Mouse (Mus musculus) forebrain, postnatal 0 days (tissue): ENCODE results near the gene Mrpl9. TPM values are rescaled to one million over a fixed set of nuclear protein-coding genes. Genes with fewer than 3 reads are reported as not detected.

Source experiments
- ATAC-seq: fragments of 200-750 bp; cut with Nextera tagmentation; 2 replicates; pipeline ENCODE4 v1.8.0; 2017; ENCODE audit warnings: mild to moderate bottlenecking, moderate library complexity
- DNase-seq: peaks from one replicate; pipeline ENCODE4 v3.0.0-alpha.2; 2015
- H3K27ac ChIP-seq: fragments of 300-500 bp; sonication (generic); 2 replicates; pipeline ENCODE4 v1.5.1; 2014; ENCODE audit warnings: low read depth, mild to moderate bottlenecking, antibody characterized with exemption, low read length, moderate library complexity, mixed read lengths
- H3K27me3 ChIP-seq: fragments of 300-500 bp; sonication (generic); 2 replicates; pipeline ENCODE4 v1.6.1; 2014; ENCODE audit warnings: mild to moderate bottlenecking, low read length, mixed read lengths; ENCODE audit not compliant: insufficient read depth
- H3K36me3 ChIP-seq: fragments of 300-500 bp; sonication (generic); 2 replicates; pipeline ENCODE4 v1.6.1; 2014; ENCODE audit warnings: mild to moderate bottlenecking, moderate library complexity; ENCODE audit not compliant: insufficient read depth
- H3K4me1 ChIP-seq: fragments of 300-500 bp; sonication (generic); 2 replicates; pipeline ENCODE4 v1.6.1; 2014; ENCODE audit warnings: antibody characterized with exemption; ENCODE audit not compliant: insufficient read depth
- H3K4me2 ChIP-seq: fragments of 300-500 bp; sonication (generic); 2 replicates; pipeline ENCODE4 v1.6.1; 2014; ENCODE audit warnings: low read depth, mild to moderate bottlenecking, moderate library complexity
- H3K4me3 ChIP-seq: fragments of 300-500 bp; sonication (generic); 2 replicates; pipeline ENCODE4 v1.5.1; 2014; ENCODE audit warnings: low read depth, low read length, mixed read lengths
- H3K9ac ChIP-seq: fragments of 300-500 bp; sonication (generic); 2 replicates; pipeline ENCODE4 v1.6.1; 2014; ENCODE audit warnings: mild to moderate bottlenecking
- H3K9me3 ChIP-seq: fragments of 300-500 bp; sonication (generic); 2 replicates; pipeline ENCODE4 v1.6.1; 2016; ENCODE audit warnings: low read length
- CTCF ChIP-seq: sonication (generic); IDR thresholded peaks from 2 replicates; pipeline ENCODE4 v1.5.1; 2016; ENCODE audit warnings: antibody characterized with exemption, control low read depth, low read depth
- WGBS: fragments of 180-500 bp; shearing (Covaris S2); extraction: QIAGEN DNeasy Blood & Tissue Kit; methylation state at CpG from one replicate; pipeline ENCODE4 v1.1.7; 2014; 5-methylcytosine and 5-hydroxymethylcytosine counted together
- polyA plus RNA-seq: library from polyadenylated mRNA; unstranded; fragments of >200 nt; fragmentation: Nextera tagmentation; extraction: Ambion mirVana; gene quantifications from 2 replicates; pipeline ENCODE4 v1.2.1, GENCODE M21; 2015
- total RNA-seq: library from RNA; depleted of rRNA; stranded (reverse); fragments of >200 nt; gene quantifications from 2 replicates; pipeline ENCODE4 v1.2.3, GENCODE M21; 2014; rRNA removed

Gene Mrpl9
- total and polyA plus RNA-seq, 2 experiments from 2014 or later, result 56.7 to 66.4 TPM

GRCm38 (mm10) chr3:94481429-94481828 is 38.3 kb downstream of the Mrpl9 start:
- no peak overlapping the region for H3K27ac ChIP-seq
- no peak overlapping the region for H3K4me3 ChIP-seq
- H3K4me2 ChIP-seq, result no peak overlapping the region
- DNase-seq (no peak), ATAC-seq (no peak)
- TF ChIP-seq CTCF, result no peak
- H3K36me3 ChIP-seq, result peaks cover 29% of the 10 kb centered on the region
- H3K27me3 ChIP-seq, result no peaks in the 10 kb centered on the region
- H3K9ac ChIP-seq, result no peak overlapping the region; the same call in 1 of the 2 replicates
- peaks cover 43% of the 10 kb centered on the region for H3K4me1 ChIP-seq
- WGBS, result 65% methylated on average over 4 of the region's 4 CpGs
- H3K9me3 ChIP-seq, result no peaks in the 10 kb centered on the region

GRCm38 (mm10) chr3:94482764-94483385 is 39.8 kb downstream of the Mrpl9 start:
- ATAC-seq, result no peak
- no peak for DNase-seq
- Histone ChIP-seq H3K27ac (peak overlapping the region; percentile 90), H3K27me3 (no peaks in the 10 kb centered on the region), H3K9ac (no peak overlapping the region), H3K9me3 (no peaks in the 10 kb centered on the region), H3K4me2 (0 out of 2 replicates have a peak overlapping the region, but pooled peaks have one; percentile 44), H3K4me3 (no peak overlapping the region), H3K36me3 (peaks cover 44% of the 10 kb centered on the region), H3K4me1 (peaks cover 36% of the 10 kb centered on the region)
- no peak for TF ChIP-seq CTCF
- 85% methylated on average over 17 of the region's 17 CpGs for WGBS

- peak overlapping the region; percentile 13; the same call in 1 of the 2 replicates for H3K4me3 ChIP-seq
- H3K4me2 ChIP-seq, result peak overlapping the region; percentile 44
- DNase-seq (peak; percentile 96), ATAC-seq (peak; percentile 92)
- H3K36me3 ChIP-seq, result peaks cover 53% of the 10 kb centered on the region
- TF ChIP-seq CTCF, result no peak
- 5% methylated on average over 20 of the region's 20 CpGs for WGBS
- H3K27me3 ChIP-seq, result no peaks in the 10 kb centered on the region
- peak overlapping the region; percentile 90 for H3K27ac ChIP-seq
- peak overlapping the region; percentile 29; the same call in 1 of the 2 replicates for H3K9ac ChIP-seq
- H3K9me3 ChIP-seq, result no peaks in the 10 kb centered on the region
- peaks cover 36% of the 10 kb centered on the region for H3K4me1 ChIP-seq
Observed at GRCm38 (mm10) chr3:94483790-94484439, 40.8 kb downstream of the Mrpl9 start.

GRCm38 (mm10) chr3:94485922-94486321 is 42.8 kb downstream of the Mrpl9 start:
- WGBS, result 29% methylated on average over 7 of the region's 7 CpGs
- H3K27me3 ChIP-seq, result no peaks in the 10 kb centered on the region
- DNase-seq (peak; percentile 66), ATAC-seq (peak; percentile 8; the same call in 1 of the 2 replicates)
- peaks cover 65% of the 10 kb centered on the region for H3K36me3 ChIP-seq
- peak overlapping the region; percentile 1; the same call in 1 of the 2 replicates for H3K9ac ChIP-seq
- peak overlapping the region; percentile 90 for H3K27ac ChIP-seq
- no peak for TF ChIP-seq CTCF
- peaks cover 31% of the 10 kb centered on the region for H3K4me1 ChIP-seq
- H3K4me2 ChIP-seq, result no peak overlapping the region
- no peaks in the 10 kb centered on the region for H3K9me3 ChIP-seq
- no peak overlapping the region for H3K4me3 ChIP-seq

GRCm38 (mm10) chr3:94487581-94487980 is 44.5 kb downstream of the Mrpl9 start:
- Histone ChIP-seq H3K4me2 (no peak overlapping the region), H3K4me1 (peaks cover 29% of the 10 kb centered on the region)
- DNase-seq, result no peak

GRCm38 (mm10) chr3:94497162-94497561 is 54.0 kb downstream of the Mrpl9 start:
- no peak for DNase-seq
- ATAC-seq, result no peak

More at GRCm38 (mm10) chr3:94487581-94487980, 44.5 kb downstream of the Mrpl9 start:
- Histone ChIP-seq H3K36me3 (peaks cover 66% of the 10 kb centered on the region), H3K9ac (no peak overlapping the region), H3K4me3 (no peak overlapping the region), H3K27me3 (no peaks in the 10 kb centered on the region), H3K27ac (no peak overlapping the region), H3K9me3 (no peaks in the 10 kb centered on the region)
- no peak for TF ChIP-seq CTCF
- no peak for ATAC-seq
- 59% methylated on average over 6 of the region's 6 CpGs for WGBS

More at GRCm38 (mm10) chr3:94497162-94497561, 54.0 kb downstream of the Mrpl9 start:
- Histone ChIP-seq H3K27ac (no peak overlapping the region), H3K27me3 (no peaks in the 10 kb centered on the region), H3K4me2 (no peak overlapping the region), H3K9me3 (no peaks in the 10 kb centered on the region), H3K4me1 (no peaks in the 10 kb centered on the region), H3K4me3 (no peak overlapping the region), H3K36me3 (peaks cover 50% of the 10 kb centered on the region), H3K9ac (no peak overlapping the region)
- 75% methylated on average over 4 of the region's 4 CpGs for WGBS
- no peak for TF ChIP-seq CTCF

Other genes with a start within 250 kb of the Mrpl9 start
- gene Gm5286, start 246.6 kb upstream of the Mrpl9 start, total RNA-seq, result 0.14 TPM in 1 of 2 replicates, not detected in the other
- gene Gm5286, start 246.6 kb upstream of the Mrpl9 start, polyA plus RNA-seq, result not detected in 2 replicates
- not detected in 2 replicates for gene Gm4778, start 179.3 kb upstream of the Mrpl9 start, total RNA-seq
- not detected in 2 replicates for gene Gm4778, start 179.3 kb upstream of the Mrpl9 start, polyA plus RNA-seq
- 34.3 and 37.7 TPM in 2 replicates for gene Them4, start 133.2 kb upstream of the Mrpl9 start, total RNA-seq
- gene Them4, start 133.2 kb upstream of the Mrpl9 start, polyA plus RNA-seq, result 52.6 and 59.3 TPM in 2 replicates
- not detected in 2 replicates for gene Them5, start 101.2 kb upstream of the Mrpl9 start, total RNA-seq
- 0.11 TPM in 1 of 2 replicates, not detected in the other for gene Them5, start 101.2 kb upstream of the Mrpl9 start, polyA plus RNA-seq
- 0.62 and 3.0 TPM in 2 replicates for gene C2cd4d, start 80.9 kb upstream of the Mrpl9 start, total RNA-seq
- gene C2cd4d, start 80.9 kb upstream of the Mrpl9 start, polyA plus RNA-seq, result 1.7 TPM in 2 replicates
- 0.29 and 0.46 TPM in 2 replicates for gene Rorc, start 70.5 kb upstream of the Mrpl9 start, total RNA-seq
- 0.25 and 0.27 TPM in 2 replicates for gene Rorc, start 70.5 kb upstream of the Mrpl9 start, polyA plus RNA-seq
- 1.0 TPM in 2 replicates for gene Lingo4, start 44.8 kb upstream of the Mrpl9 start, total RNA-seq
- 0.43 and 1.2 TPM in 2 replicates for gene Lingo4, start 44.8 kb upstream of the Mrpl9 start, polyA plus RNA-seq
- 9.8 and 13.6 TPM in 2 replicates for gene Tdrkh, start 30.0 kb upstream of the Mrpl9 start, total RNA-seq
- gene Tdrkh, start 30.0 kb upstream of the Mrpl9 start, polyA plus RNA-seq, result 43.8 and 49.2 TPM in 2 replicates
- not detected in 2 replicates for gene Oaz3, start 597 bp downstream of the Mrpl9 start, total RNA-seq
- 0.34 and 0.85 TPM in 2 replicates for gene Oaz3, start 597 bp downstream of the Mrpl9 start, polyA plus RNA-seq
- gene Celf3, start 35.0 kb downstream of the Mrpl9 start, total RNA-seq, result 223 and 278 TPM in 2 replicates
- 247 and 295 TPM in 2 replicates for gene Celf3, start 35.0 kb downstream of the Mrpl9 start, polyA plus RNA-seq
- gene Riiad1, start 37.0 kb downstream of the Mrpl9 start, total RNA-seq, result 7.3 and 14.2 TPM in 2 replicates
- gene Riiad1, start 37.0 kb downstream of the Mrpl9 start, polyA plus RNA-seq, result 24.7 and 27.1 TPM in 2 replicates
- gene Snx27, start 139.4 kb downstream of the Mrpl9 start, total RNA-seq, result 71.8 and 75.2 TPM in 2 replicates
- 49.0 and 80.0 TPM in 2 replicates for gene Snx27, start 139.4 kb downstream of the Mrpl9 start, polyA plus RNA-seq
- not detected in 2 replicates for gene Gm10972, start 199.8 kb downstream of the Mrpl9 start, total RNA-seq
- not detected in 2 replicates for gene Gm10972, start 199.8 kb downstream of the Mrpl9 start, polyA plus RNA-seq
- gene Tuft1, start 215.6 kb downstream of the Mrpl9 start, total RNA-seq, result 6.5 and 7.6 TPM in 2 replicates
- 4.0 and 5.7 TPM in 2 replicates for gene Tuft1, start 215.6 kb downstream of the Mrpl9 start, polyA plus RNA-seq